9 mouse cellular contexts compared by ENCODE assay signal in genomic region chr1:57436954-57437353, GRCm38 (mm10). TPM values are rescaled to one million over a fixed set of nuclear protein-coding genes. Genes with fewer than 3 reads are reported as not detected.
DNase-seq lines count a peak whose midpoint lies in the region; ATAC-seq lines count a peak whose summit lies in the region.
"Had no signal": no experiment of that assay in that cellular context is flagged by ENCODE, and none has a peak within 500 bp of the region (broad histone marks: within the 10 kb centered on the region; RNA-seq: fewer than 3 reads in every experiment).

No protein-coding gene starts in this region.

- H3K36me3 ChIP-seq in heart, embryonic 14.5 days (ENCODE audit: control insufficient read depth, insufficient read depth, low read length): no peaks in the 10 kb centered on the region
- H3K36me3 ChIP-seq in limb, embryonic 13.5 days: no peaks in the 10 kb centered on the region
- H3K36me3 ChIP-seq: G1E had no signal

- peak overlapping the region; percentile 10 to 15; a peak in 2 of 4 replicates for H3K4me3 ChIP-seq in heart, embryonic 14.5 days (ENCODE audit: control insufficient read depth in 1 of 2, insufficient read depth in 1 of 2, low read depth in 1 of 2, low read length in 2 of 2)
- H3K4me3 ChIP-seq in limb, embryonic 13.5 days: peak overlapping the region; percentile 33

- peak; percentile 84 for ATAC-seq in heart, embryonic 14.5 days (ENCODE audit: insufficient number of reproducible peaks, insufficient read depth, low FRiP score, low read depth)
- ATAC-seq in limb, embryonic 13.5 days (ENCODE audit: low FRiP score, low read depth): peak; percentile 90

- H3K4me1 ChIP-seq in heart, embryonic 14.5 days (ENCODE audit: control insufficient read depth in 2 of 2, insufficient read depth in 2 of 2, low read length in 2 of 2): peaks cover 11 to 12% of the 10 kb centered on the region in 2 experiments; a peak in 3 of 4 replicates
- H3K4me1 ChIP-seq in limb, embryonic 13.5 days: peaks cover 28% of the 10 kb centered on the region

- peak overlapping the region; percentile 75 to 82 for H3K27ac ChIP-seq in heart, embryonic 14.5 days (replicated peaks in 1 of 2; ENCODE audit: control insufficient read depth in 1 of 2, insufficient read depth in 1 of 2, low read depth in 2 of 2, low read length in 2 of 2)
- H3K27ac ChIP-seq in limb, embryonic 13.5 days: peak overlapping the region; percentile 83

- WGBS in heart, embryonic 14.5 days: 18% methylated on average over 9 of the region's 9 CpGs
- 14% methylated on average over 9 of the region's 9 CpGs for WGBS in limb, embryonic 13.5 days

- peak overlapping the region; percentile 42; the same call in 1 of the 2 replicates for H3K9ac ChIP-seq in heart, embryonic 14.5 days (ENCODE audit: low read length)
- H3K9ac ChIP-seq in limb, embryonic 13.5 days: peak overlapping the region; percentile 62

- no peaks in the 10 kb centered on the region for H3K27me3 ChIP-seq in heart, embryonic 14.5 days (ENCODE audit: control insufficient read depth, insufficient read depth, low read length)
- no peaks in the 10 kb centered on the region for H3K27me3 ChIP-seq in limb, embryonic 13.5 days

- H3K4me2 ChIP-seq in heart, embryonic 14.5 days (ENCODE audit: low read length): peak overlapping the region; percentile 58
- peak overlapping the region; percentile 63 for H3K4me2 ChIP-seq in limb, embryonic 13.5 days (replicated peaks)

- DNase-seq in layer of hippocampus, adult 11-12 months (ENCODE audit: low spot score): peak; percentile 11
- no peak for DNase-seq in layer of hippocampus, adult 8-10 months (ENCODE audit: low spot score in 2 of 2)
- peak; percentile 36 for DNase-seq in embryo, embryonic 10.5 days (ENCODE audit: low spot score)
- DNase-seq in naive thymus-derived CD4-positive, alpha-beta T cell, adult 2 months (ENCODE audit: low read depth): peak; percentile 24
- no peak for DNase-seq in urinary bladder, adult 2 months (ENCODE audit: low spot score)
- no peak for DNase-seq in adrenal gland, postnatal 25 days

- H3K9me3 ChIP-seq in heart, embryonic 14.5 days (ENCODE audit: control insufficient read depth, low read length): no peaks in the 10 kb centered on the region
- H3K9me3 ChIP-seq in limb, embryonic 13.5 days: no peaks in the 10 kb centered on the region
- H3K9me3 ChIP-seq: G1E had no signal

RNA-seq across cellular contexts. Expression of gene Tyw5, which starts 30.1 kb away (rescaled TPM):
- total RNA-seq in layer of hippocampus, adult 8-10 months (2022): 10 to 100 TPM; 17.6 to 25.9 (median 22.3) TPM
- polyA plus RNA-seq in heart, embryonic 14.5 days (2014; fragmentation: Nextera tagmentation; extraction: Ambion mirVana): 17.1 and 18.2 TPM in 2 replicates
- 32.6 and 33.0 TPM in 2 replicates for polyA plus RNA-seq in limb, embryonic 13.5 days (2015; fragmentation: Nextera tagmentation; extraction: Ambion mirVana)
- 26.1 and 30.2 TPM in 2 replicates for polyA plus RNA-seq in urinary bladder, adult 2 months (2012; rRNA removed)
- total RNA-seq in adrenal gland, postnatal 25 days (2021): 14.6 and 15.9 TPM in 2 replicates

RNA-seq across cellular contexts. Expression of gene Maip1, which starts 30.8 kb away (rescaled TPM):
- 10 to 100 TPM; 12.0 to 13.4 (median 12.5) TPM for total RNA-seq in layer of hippocampus, adult 8-10 months (2022)
- 14.6 and 15.7 TPM in 2 replicates for polyA plus RNA-seq in heart, embryonic 14.5 days (2014; fragmentation: Nextera tagmentation; extraction: Ambion mirVana)
- polyA plus RNA-seq in limb, embryonic 13.5 days (2015; fragmentation: Nextera tagmentation; extraction: Ambion mirVana): 19.1 and 20.6 TPM in 2 replicates
- polyA plus RNA-seq in urinary bladder, adult 2 months (2012; rRNA removed): 8.5 and 8.6 TPM in 2 replicates
- total RNA-seq in adrenal gland, postnatal 25 days (2021): 10.8 and 12.4 TPM in 2 replicates

RNA-seq across cellular contexts. Expression of gene 1700066M21Rik, which starts 59.5 kb away (rescaled TPM):
- total RNA-seq in layer of hippocampus, adult 8-10 months (2022): 10 to 100 TPM; 18.7 to 26.0 (median 21.8) TPM
- 7.5 and 8.7 TPM in 2 replicates for polyA plus RNA-seq in heart, embryonic 14.5 days (2014; fragmentation: Nextera tagmentation; extraction: Ambion mirVana)
- 11.7 and 12.9 TPM in 2 replicates for polyA plus RNA-seq in limb, embryonic 13.5 days (2015; fragmentation: Nextera tagmentation; extraction: Ambion mirVana)
- polyA plus RNA-seq in urinary bladder, adult 2 months (2012; rRNA removed): 4.9 and 5.4 TPM in 2 replicates
- total RNA-seq in adrenal gland, postnatal 25 days (2021): 7.8 and 9.9 TPM in 2 replicates

Comparison
In these comparisons a context has a peak if more than half of its experiments do, and no peak if none do; other contexts are left out.
1. DNase-seq: peak in layer of hippocampus, adult 11-12 months (single experiment), embryo, embryonic 10.5 days (single experiment) and naive thymus-derived CD4-positive, alpha-beta T cell, adult 2 months (single experiment); none in layer of hippocampus, adult 8-10 months (0 of 2), urinary bladder, adult 2 months (single experiment) and adrenal gland, postnatal 25 days (single experiment).